Mouse (Mus musculus): ENCODE measurements around the gene Hck. TPM values are rescaled to one million over a fixed set of nuclear protein-coding genes. Genes with fewer than 3 reads are reported as not detected.

Gene Hck
- polyA plus RNA-seq, 1 experiment, result 0.90 TPM

DNA sequence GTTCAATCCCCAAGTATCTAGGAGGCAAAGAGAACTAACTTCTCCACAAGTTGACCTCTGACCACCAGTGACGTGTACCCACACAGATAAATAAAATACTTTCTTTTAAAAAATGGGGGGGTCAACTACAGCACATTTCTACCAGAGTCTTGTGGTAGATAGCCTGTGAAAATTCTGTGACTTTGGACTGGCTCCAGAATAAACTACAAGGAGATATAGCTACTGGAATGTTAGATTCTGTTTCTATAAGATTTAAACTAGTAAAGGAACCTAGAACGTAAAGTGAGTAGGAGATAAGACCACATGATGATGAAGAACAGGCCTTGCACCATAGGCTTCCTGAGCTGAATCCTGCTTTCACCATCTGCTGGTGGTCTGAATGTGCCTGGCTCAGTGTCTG is 79.6 kb downstream of the Hck start:
- Histone ChIP-seq H3K4me1 (ENCODE audit: control insufficient read depth, insufficient read depth, low read length) (no peaks in the 10 kb centered on the region), H3K4me3 (ENCODE audit: insufficient read depth, low read length) (no peak overlapping the region), H3K27ac (ENCODE audit: insufficient read depth, low read length) (no peak overlapping the region)
- TF ChIP-seq CTCF (IDR thresholded peaks at IDR 0.05; ENCODE audit: borderline replicate concordance, insufficient read depth, low read length) (no peak), POLR2A (IDR thresholded peaks at IDR 0.05; ENCODE audit: low read depth, low read length) (no peak)

DNA sequence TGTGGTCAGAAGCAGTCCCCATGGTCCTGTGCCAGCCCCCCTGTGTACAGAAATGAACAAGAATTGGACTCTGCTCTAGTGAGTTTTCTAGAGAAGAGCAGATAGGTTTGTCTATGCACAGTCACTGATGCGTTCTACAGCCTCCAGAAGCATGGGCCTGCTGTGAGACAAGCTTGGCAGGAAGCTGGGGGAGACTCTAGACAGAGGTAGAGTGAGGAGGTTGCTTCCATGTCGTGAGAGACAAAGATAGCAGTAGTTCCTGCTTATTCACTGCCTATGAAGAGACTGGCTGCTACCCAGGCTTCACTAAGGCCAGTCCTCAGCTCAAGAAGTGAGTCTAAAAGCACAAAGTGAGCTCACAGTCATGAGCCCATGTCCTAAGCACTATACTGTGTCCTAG is 83.0 kb downstream of the Hck start:
- no peak overlapping the region for H3K4me3 ChIP-seq (ENCODE audit: insufficient read depth, low read length)
- no peaks in the 10 kb centered on the region for H3K4me1 ChIP-seq (ENCODE audit: control insufficient read depth, insufficient read depth, low read length)
- no peak overlapping the region for H3K27ac ChIP-seq (ENCODE audit: insufficient read depth, low read length)
- TF ChIP-seq CTCF (IDR thresholded peaks at IDR 0.05; ENCODE audit: borderline replicate concordance, insufficient read depth, low read length), result no peak
- TF ChIP-seq POLR2A (IDR thresholded peaks at IDR 0.05; ENCODE audit: low read depth, low read length), result no peak

DNA sequence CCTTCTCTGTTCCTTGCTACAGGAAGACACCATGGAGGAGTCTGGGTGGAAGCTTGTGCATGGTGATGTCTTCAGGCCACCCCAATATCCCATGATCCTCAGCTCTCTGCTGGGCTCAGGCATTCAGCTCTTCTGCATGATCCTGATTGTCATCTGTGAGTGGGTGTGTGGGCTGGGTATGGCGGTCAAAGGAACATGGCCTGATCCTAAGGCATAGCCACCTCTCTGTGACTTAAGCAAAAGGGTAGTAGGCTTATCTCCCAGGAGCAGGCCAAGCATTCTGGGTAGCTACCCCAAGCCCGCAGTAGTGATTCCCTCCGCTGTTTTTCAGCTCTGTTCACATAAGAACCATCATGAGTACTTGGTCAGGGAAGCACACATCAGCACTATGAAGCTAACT is 86.0 kb downstream of the Hck start:
- Histone ChIP-seq H3K4me3 (ENCODE audit: insufficient read depth, low read length) (no peak overlapping the region), H3K4me1 (ENCODE audit: control insufficient read depth, insufficient read depth, low read length) (no peaks in the 10 kb centered on the region), H3K27ac (ENCODE audit: insufficient read depth, low read length) (no peak overlapping the region)
- TF ChIP-seq CTCF (IDR thresholded peaks at IDR 0.05; ENCODE audit: borderline replicate concordance, insufficient read depth, low read length) (no peak), POLR2A (IDR thresholded peaks at IDR 0.05; ENCODE audit: low read depth, low read length) (no peak)

DNA sequence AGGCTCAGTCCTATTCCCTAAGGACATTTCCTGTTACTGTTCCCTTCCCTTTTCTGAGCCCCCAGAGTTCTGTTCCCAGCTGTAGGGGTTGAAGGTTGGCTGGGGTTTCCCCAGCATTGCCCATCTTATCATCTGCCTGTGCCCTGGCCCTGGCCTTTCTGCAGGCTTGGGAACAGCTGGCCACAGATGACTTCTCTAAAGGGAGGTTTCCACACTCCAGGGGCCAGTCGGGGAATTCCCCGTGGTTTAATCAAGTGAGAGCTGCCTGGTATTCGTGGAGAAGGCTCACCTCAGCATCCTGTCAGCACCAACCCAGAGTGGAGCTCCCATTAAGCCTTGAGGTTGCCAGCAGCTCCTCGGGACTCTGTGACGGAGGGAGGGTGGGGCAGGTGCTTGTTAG is 90.2 kb downstream of the Hck start:
- no peak overlapping the region for H3K4me3 ChIP-seq (ENCODE audit: insufficient read depth, low read length)
- TF ChIP-seq POLR2A (IDR thresholded peaks at IDR 0.05; ENCODE audit: low read depth, low read length) (no peak), CTCF (IDR thresholded peaks at IDR 0.05; ENCODE audit: borderline replicate concordance, insufficient read depth, low read length) (no peak)
- H3K27ac ChIP-seq (ENCODE audit: insufficient read depth, low read length), result no peak overlapping the region
- no peaks in the 10 kb centered on the region for H3K4me1 ChIP-seq (ENCODE audit: control insufficient read depth, insufficient read depth, low read length)

DNA sequence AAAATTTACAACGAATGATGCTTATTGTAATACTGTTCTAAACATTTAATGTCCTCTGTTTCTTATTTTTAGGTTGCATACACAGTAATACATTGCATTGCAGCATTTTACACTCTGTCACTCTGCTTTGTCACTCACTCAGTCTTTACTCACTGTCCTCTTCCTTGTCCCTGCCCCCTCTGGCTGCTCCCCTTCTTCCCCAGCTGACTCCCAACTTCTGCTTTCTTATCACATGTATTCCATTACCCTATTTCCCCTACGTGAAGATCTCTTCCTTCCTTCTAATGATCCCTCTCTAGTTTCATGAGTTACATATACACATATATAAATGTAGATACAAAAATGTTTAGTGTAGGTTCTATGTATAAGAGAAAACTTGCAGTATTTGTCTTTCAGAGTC is 90.8 kb downstream of the Hck start:
- no peaks in the 10 kb centered on the region for H3K4me1 ChIP-seq (ENCODE audit: control insufficient read depth, insufficient read depth, low read length)
- TF ChIP-seq POLR2A (IDR thresholded peaks at IDR 0.05; ENCODE audit: low read depth, low read length), result no peak
- H3K27ac ChIP-seq (ENCODE audit: insufficient read depth, low read length), result no peak overlapping the region
- H3K4me3 ChIP-seq (ENCODE audit: insufficient read depth, low read length), result no peak overlapping the region

Other genes with a start within 250 kb of the Hck start
- gene Mylk2, start 197.1 kb upstream of the Hck start, polyA plus RNA-seq (2011; ENCODE audit: insufficient read length, low read depth, missing spikeins), result 0.93 and 1.1 TPM in 2 replicates
- 12.2 and 30.1 TPM in 2 replicates for gene Foxs1, start 175.3 kb upstream of the Hck start, polyA plus RNA-seq (2011; ENCODE audit: insufficient read length, low read depth, missing spikeins)
- 2.2 and 3.5 TPM in 2 replicates for gene Dusp15, start 156.8 kb upstream of the Hck start, polyA plus RNA-seq (2011; ENCODE audit: insufficient read length, low read depth, missing spikeins)
- gene Ttll9, start 146.0 kb upstream of the Hck start, polyA plus RNA-seq (2011; ENCODE audit: insufficient read length, low read depth, missing spikeins), result not detected in 2 replicates
- gene Pdrg1, start 93.0 kb upstream of the Hck start, polyA plus RNA-seq (2011; ENCODE audit: insufficient read length, low read depth, missing spikeins), result 137 and 174 TPM in 2 replicates
- not detected in 2 replicates for gene Xkr7, start 76.6 kb upstream of the Hck start, polyA plus RNA-seq (2011; ENCODE audit: insufficient read length, low read depth, missing spikeins)
- not detected in 2 replicates for gene Ccm2l, start 42.5 kb upstream of the Hck start, polyA plus RNA-seq (2011; ENCODE audit: insufficient read length, low read depth, missing spikeins)
- gene Tm9sf4, start 52.8 kb downstream of the Hck start, polyA plus RNA-seq (2011; ENCODE audit: insufficient read length, low read depth, missing spikeins), result 114 and 120 TPM in 2 replicates
- 4.7 and 5.3 TPM in 2 replicates for gene Tspyl3, start 117.0 kb downstream of the Hck start, polyA plus RNA-seq (2011; ENCODE audit: insufficient read length, low read depth, missing spikeins)
- gene Plagl2, start 133.0 kb downstream of the Hck start, polyA plus RNA-seq (2011; ENCODE audit: insufficient read length, low read depth, missing spikeins), result 14.0 and 15.3 TPM in 2 replicates
- gene Pofut1, start 133.1 kb downstream of the Hck start, polyA plus RNA-seq (2011; ENCODE audit: insufficient read length, low read depth, missing spikeins), result 45.7 and 49.7 TPM in 2 replicates
- gene Kif3b, start 182.9 kb downstream of the Hck start, polyA plus RNA-seq (2011; ENCODE audit: insufficient read length, low read depth, missing spikeins), result 20.3 and 21.9 TPM in 2 replicates
- 32.0 and 33.9 TPM in 2 replicates for gene Asxl1, start 237.4 kb downstream of the Hck start, polyA plus RNA-seq (2011; ENCODE audit: insufficient read length, low read depth, missing spikeins)